Mouse (Mus musculus) bone marrow macrophage, adult 2 months (primary cell): ENCODE data around the gene Vav3.

Experiments
- CTCF ChIP-seq: IDR thresholded peaks from 2 replicates; pipeline ENCODE4 v1.5.1; 2012; ENCODE audit warnings: low read depth, mild to moderate bottlenecking, low read length, moderate library complexity
- POLR2A ChIP-seq: IDR thresholded peaks from 2 replicates; pipeline ENCODE4 v1.6.1; 2012; ENCODE audit warnings: mild to moderate bottlenecking, low read depth, low read length, borderline replicate concordance

- no peak for TF ChIP-seq POLR2A
- TF ChIP-seq CTCF = no peak
Observed at GRCm38 (mm10) chr3:109456340-109456739, 115.9 kb downstream of the Vav3 start.
